Mouse (Mus musculus): Measurements from ENCODE around the gene Cpsf4.
"Not testable (repeated sequence)": the region's sequence is repeated elsewhere in the genome, so short reads cannot be mapped to it uniquely, and the experiment has no call there.

Cpsf4 gene

DNA sequence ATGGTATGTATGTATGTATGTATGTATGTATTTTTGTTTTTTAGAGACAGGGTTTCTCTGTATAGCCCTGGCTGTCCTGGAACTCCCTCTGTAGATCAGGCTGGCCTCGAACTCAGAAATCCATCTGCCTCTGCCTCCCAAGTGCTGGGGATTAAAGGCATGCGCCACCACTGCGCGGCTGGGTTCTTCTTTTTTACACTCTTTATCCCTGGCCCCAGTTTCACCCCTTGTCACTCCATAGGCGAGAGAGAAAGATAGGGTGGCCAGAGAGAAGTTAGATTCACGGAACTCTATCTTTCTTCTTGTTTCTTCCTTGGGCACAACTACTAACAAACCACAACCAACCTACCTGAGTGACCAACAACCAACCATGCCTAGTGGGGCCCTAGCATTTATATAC, 62.3 kb downstream of the Cpsf4 start:
- DNase-seq, result not testable (repeated sequence)

DNA sequence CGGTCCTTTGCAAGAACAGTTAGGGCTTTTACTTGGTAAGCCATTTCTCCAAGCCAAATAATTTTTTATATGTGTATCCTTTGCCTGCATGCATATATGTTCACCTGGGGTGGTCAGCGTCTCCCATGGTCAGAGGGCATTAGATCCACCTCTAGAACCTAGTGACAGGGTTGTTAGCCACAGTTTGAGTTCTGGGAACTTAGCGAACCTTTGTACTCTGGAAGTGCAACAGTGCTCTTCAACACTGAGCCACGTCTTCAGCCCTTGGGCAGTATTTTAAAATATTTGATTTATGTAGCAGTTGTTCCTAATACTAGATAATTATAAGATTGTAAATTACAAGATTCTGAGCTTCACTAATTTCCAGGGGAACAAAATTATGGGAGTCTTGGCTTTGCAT, 63.6 kb downstream of the Cpsf4 start:
- no peak for DNase-seq

DNA sequence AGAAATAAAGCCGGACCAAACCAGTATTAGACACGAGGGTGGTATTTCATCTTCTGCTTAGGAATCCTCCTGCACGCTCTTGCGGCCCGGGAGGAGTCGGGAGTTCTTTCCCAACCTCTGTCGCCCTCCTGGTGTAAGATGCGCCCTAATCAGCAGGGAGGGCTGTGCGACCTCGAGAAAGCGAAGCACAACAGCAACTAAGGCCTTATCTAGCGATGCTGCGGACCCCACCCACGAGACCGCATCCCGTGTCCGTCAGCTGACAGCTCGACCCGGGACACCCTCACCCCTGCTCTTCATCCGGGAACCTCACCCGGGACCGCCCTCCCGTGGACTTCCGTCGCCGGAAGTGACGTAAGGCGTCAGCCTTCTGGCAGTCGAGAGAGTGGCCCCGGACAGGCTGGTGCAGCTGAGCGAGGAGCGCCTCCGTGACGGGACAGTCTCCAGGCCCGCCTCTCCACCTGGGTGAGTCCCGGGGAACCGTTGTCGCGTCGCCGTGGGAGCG, 64.4 kb downstream of the Cpsf4 start, which contains the start of gene Zfp655:
Gene Zfp655, plus strand, starts transcription at position 349 of the 505 bp plus-strand sequence.
- DNase-seq, result peak; percentile 98
